Mouse (Mus musculus): ENCODE results near the gene Zbtb37. TPM values are rescaled to one million over a fixed set of nuclear protein-coding genes. Genes with fewer than 3 reads are reported as not detected.

Gene Zbtb37
- polyA plus RNA-seq, 1 experiment from 2014 or later: 10.7 TPM

DNA sequence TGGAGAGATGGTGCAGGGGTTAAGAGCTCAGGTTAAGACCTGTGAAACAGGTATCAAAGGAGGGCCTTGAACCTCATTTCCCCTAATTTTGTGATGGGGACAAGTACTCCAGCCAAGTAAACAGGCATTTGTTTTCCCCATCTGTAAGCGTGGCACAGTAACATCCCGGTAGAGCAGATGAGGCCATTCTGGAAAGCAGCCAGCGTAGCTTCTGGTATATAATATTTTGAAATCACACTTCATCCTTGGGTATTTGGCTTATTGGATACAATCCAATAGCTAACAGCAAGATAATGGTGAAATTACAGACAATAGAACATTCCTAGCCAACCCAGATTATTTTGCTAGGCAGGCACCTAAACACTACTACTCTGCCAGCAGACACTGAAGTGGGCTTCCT, 51.8 kb downstream of the Zbtb37 start:
- Histone ChIP-seq H3K27ac (replicated peaks; ENCODE audit: low read depth, low read length) (no peak overlapping the region), H3K9me3 (replicated peaks; ENCODE audit: control insufficient read depth, low read length) (no peaks in the 10 kb centered on the region), H3K4me2 (ENCODE audit: low read depth, low read length) (no peak overlapping the region), H3K27me3 (ENCODE audit: control insufficient read depth, insufficient read depth, low read length) (no peaks in the 10 kb centered on the region), H3K4me3 (ENCODE audit: low read depth, low read length) (no peak overlapping the region), H3K36me3 (replicated peaks; ENCODE audit: control insufficient read depth, insufficient read depth, low read depth, low read length) (no peaks in the 10 kb centered on the region), H3K9ac (replicated peaks; ENCODE audit: low read length) (no peak overlapping the region), H3K4me1 (ENCODE audit: control insufficient read depth, insufficient read depth, low read length) (no peaks in the 10 kb centered on the region)
- DNase-seq (ENCODE audit: low spot score) (no peak), ATAC-seq (replicated peaks; ENCODE audit: insufficient number of reproducible peaks, low FRiP score, low TSS enrichment, low read depth) (no peak)
- WGBS: 89% methylated on average over 3 of the region's 3 CpGs

DNA sequence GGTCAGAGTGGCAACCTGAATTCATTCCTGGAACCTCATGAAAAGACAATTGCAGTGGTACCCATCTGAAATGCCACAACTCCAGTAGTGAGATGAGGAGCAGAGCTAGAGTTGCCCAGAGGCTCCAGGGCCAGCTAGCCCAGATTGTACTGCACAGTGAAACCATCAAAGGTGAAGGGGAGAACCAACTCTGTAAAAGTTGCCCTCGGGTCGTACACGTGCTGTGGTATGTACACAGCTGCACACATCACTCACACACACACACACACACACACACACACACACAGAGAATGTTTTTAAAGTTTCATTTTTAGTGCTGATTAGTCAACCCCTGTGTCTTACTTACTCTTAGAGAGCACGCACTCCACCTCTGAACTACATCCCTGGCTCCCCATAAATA, 53.3 kb downstream of the Zbtb37 start:
- no peak overlapping the region for H3K9ac ChIP-seq (replicated peaks; ENCODE audit: low read length)
- WGBS: 91% methylated on average over 4 of the region's 4 CpGs
- no peak overlapping the region for H3K27ac ChIP-seq (replicated peaks; ENCODE audit: low read depth, low read length)
- H3K9me3 ChIP-seq (replicated peaks; ENCODE audit: control insufficient read depth, low read length): no peaks in the 10 kb centered on the region
- H3K4me2 ChIP-seq (ENCODE audit: low read depth, low read length): no peak overlapping the region
- ATAC-seq (replicated peaks; ENCODE audit: insufficient number of reproducible peaks, low FRiP score, low TSS enrichment, low read depth): no peak
- H3K36me3 ChIP-seq (replicated peaks; ENCODE audit: control insufficient read depth, insufficient read depth, low read depth, low read length): no peaks in the 10 kb centered on the region
- no peak overlapping the region for H3K4me3 ChIP-seq (ENCODE audit: low read depth, low read length)
- H3K4me1 ChIP-seq (ENCODE audit: control insufficient read depth, insufficient read depth, low read length): no peaks in the 10 kb centered on the region
- H3K27me3 ChIP-seq (ENCODE audit: control insufficient read depth, insufficient read depth, low read length): no peaks in the 10 kb centered on the region
- DNase-seq (ENCODE audit: low spot score): no peak

DNA sequence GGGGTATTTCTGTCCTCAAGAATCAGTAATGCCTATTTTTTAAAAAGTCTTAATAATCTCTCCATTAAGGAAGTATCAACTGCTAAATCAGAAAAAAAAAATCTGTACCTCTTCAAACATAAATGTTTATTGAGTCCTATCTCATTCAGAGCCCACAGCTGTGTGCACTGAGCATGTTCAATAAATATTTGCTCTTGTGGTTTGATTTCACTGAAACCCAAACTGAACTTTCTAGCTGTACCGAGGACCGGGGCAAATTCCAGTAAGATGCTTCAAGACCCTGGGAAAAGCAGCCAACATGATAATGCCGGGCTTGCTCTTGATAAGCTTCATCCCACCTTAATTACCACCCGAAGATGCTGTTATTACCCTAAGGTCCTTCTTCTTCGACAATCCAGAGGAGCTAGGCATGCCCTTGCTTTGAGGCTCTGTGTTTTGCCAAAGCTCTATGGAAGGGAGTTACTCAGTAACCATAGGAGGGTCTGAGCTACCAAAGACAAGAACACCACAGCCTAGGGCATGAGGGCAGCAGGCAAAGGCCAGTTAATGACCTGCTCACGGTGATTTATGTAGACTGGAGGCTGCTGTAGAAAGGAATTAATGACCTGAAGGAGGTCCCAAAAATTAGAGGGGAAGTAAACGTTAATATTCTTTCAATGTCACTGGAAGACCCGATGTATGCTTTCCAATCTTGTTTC, 54.0 kb downstream of the Zbtb37 start:
- ATAC-seq (replicated peaks; ENCODE audit: insufficient number of reproducible peaks, low FRiP score, low TSS enrichment, low read depth) (no peak), DNase-seq (ENCODE audit: low spot score) (no peak)
- Histone ChIP-seq H3K27me3 (ENCODE audit: control insufficient read depth, insufficient read depth, low read length) (no peaks in the 10 kb centered on the region), H3K9ac (replicated peaks; ENCODE audit: low read length) (no peak overlapping the region), H3K4me3 (ENCODE audit: low read depth, low read length) (no peak overlapping the region), H3K4me1 (ENCODE audit: control insufficient read depth, insufficient read depth, low read length) (no peaks in the 10 kb centered on the region), H3K27ac (replicated peaks; ENCODE audit: low read depth, low read length) (no peak overlapping the region), H3K36me3 (replicated peaks; ENCODE audit: control insufficient read depth, insufficient read depth, low read depth, low read length) (no peaks in the 10 kb centered on the region), H3K4me2 (ENCODE audit: low read depth, low read length) (no peak overlapping the region), H3K9me3 (replicated peaks; ENCODE audit: control insufficient read depth, low read length) (no peaks in the 10 kb centered on the region)
- 86% methylated on average over 8 of the region's 8 CpGs for WGBS

DNA sequence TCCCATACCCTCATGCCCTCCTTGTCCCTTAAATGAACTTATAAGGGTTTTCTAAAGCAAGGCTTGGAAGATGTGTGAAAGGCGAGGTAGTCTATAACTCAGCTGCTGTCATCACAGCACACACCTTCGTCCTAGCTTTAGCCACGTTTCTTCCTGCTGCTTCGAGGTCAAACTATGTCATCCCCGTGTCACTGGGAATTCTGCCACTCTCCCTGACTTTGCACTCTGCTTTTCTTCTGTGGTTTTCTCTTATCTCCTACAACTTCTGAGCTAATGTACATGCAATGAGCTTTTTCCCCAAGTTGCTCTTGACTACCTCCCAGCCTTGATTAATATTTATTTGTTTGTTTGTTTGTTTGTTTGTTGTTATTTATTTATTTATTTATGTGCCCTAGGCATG, 54.6 kb downstream of the Zbtb37 start:
- Histone ChIP-seq H3K4me2 (ENCODE audit: low read depth, low read length) (no peak overlapping the region), H3K36me3 (replicated peaks; ENCODE audit: control insufficient read depth, insufficient read depth, low read depth, low read length) (no peaks in the 10 kb centered on the region), H3K4me1 (ENCODE audit: control insufficient read depth, insufficient read depth, low read length) (no peaks in the 10 kb centered on the region), H3K27me3 (ENCODE audit: control insufficient read depth, insufficient read depth, low read length) (no peaks in the 10 kb centered on the region), H3K9me3 (replicated peaks; ENCODE audit: control insufficient read depth, low read length) (no peaks in the 10 kb centered on the region), H3K4me3 (ENCODE audit: low read depth, low read length) (no peak overlapping the region), H3K9ac (replicated peaks; ENCODE audit: low read length) (no peak overlapping the region), H3K27ac (replicated peaks; ENCODE audit: low read depth, low read length) (no peak overlapping the region)
- ATAC-seq (replicated peaks; ENCODE audit: insufficient number of reproducible peaks, low FRiP score, low TSS enrichment, low read depth) (no peak), DNase-seq (ENCODE audit: low spot score) (no peak)
- 81% methylated on average over 5 of the region's 5 CpGs for WGBS

DNA sequence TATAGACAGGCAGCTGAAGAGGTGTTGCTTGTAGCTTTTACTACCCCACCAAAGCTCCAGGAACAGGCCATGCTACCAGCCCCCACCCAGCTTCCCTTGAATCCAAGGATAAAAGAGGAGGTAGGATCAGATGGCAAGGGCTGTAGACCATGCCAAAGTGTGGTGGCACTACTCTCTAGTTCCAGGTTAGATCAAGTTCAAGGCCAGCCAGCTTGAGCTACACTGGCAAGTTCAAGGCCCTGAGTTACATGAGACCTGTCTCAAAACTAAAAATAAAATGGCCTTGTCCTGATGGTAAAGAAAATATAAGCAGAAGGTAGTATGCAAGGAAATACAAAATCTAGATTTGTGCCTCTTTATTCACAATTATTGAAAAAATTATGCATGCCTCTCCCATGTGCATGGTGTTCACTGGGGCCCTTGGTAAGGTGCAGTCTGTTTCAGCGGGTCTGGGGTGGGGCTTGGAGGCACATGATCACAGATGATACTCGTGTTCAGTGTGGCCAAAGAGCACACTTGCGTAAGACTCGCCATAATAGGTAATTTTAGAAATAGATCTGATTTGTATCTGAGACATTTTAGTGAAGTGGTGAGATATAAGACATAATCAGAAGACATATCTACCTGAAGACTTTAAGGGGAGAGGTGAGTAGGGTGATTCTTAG, 56.4 kb downstream of the Zbtb37 start, which contains the start of gene Serpinc1:
Gene Serpinc1 (plus strand): TSS at position 515 of the 665 bp plus-strand sequence.
- no peak for ATAC-seq (replicated peaks; ENCODE audit: insufficient number of reproducible peaks, low FRiP score, low TSS enrichment, low read depth)
- H3K4me2 ChIP-seq (ENCODE audit: low read depth, low read length): no peak within 1 kb of the TSS

DNA sequence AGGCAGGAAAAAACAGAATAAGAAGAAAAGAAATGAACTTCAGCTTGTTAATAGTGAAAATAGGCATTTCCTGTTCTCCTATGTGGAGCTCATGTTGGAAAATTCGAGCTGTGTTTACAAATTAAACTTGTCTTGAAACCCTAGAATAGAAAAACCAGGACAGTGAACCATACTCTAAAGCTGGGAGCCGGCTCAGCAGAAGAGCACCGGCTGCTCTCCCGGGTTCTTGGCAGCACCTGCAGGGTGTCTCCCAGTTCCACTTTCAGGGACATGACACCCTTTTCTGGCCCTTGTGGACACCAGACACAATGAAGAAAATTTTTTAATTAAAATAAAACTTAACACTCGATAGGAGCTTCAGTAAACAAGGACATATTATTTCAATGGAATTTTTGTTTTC, 66.0 kb downstream of the Zbtb37 start:
- H3K9ac ChIP-seq (replicated peaks; ENCODE audit: low read length): no peak overlapping the region
- H3K9me3 ChIP-seq (replicated peaks; ENCODE audit: control insufficient read depth, low read length): no peaks in the 10 kb centered on the region
- DNase-seq (ENCODE audit: low spot score) (no peak), ATAC-seq (replicated peaks; ENCODE audit: insufficient number of reproducible peaks, low FRiP score, low TSS enrichment, low read depth) (no peak)
- no peak overlapping the region for H3K4me2 ChIP-seq (ENCODE audit: low read depth, low read length)
- peaks cover 4% of the 10 kb centered on the region for H3K36me3 ChIP-seq (replicated peaks; ENCODE audit: control insufficient read depth, insufficient read depth, low read depth, low read length)
- no peak overlapping the region for H3K4me3 ChIP-seq (ENCODE audit: low read depth, low read length)
- H3K27ac ChIP-seq (replicated peaks; ENCODE audit: low read depth, low read length): no peak overlapping the region
- WGBS: 86% methylated on average over 5 of the region's 5 CpGs
- no peaks in the 10 kb centered on the region for H3K4me1 ChIP-seq (ENCODE audit: control insufficient read depth, insufficient read depth, low read length)
- H3K27me3 ChIP-seq (ENCODE audit: control insufficient read depth, insufficient read depth, low read length): no peaks in the 10 kb centered on the region

More for the DNA sequence above, 56.4 kb downstream of the Zbtb37 start, which contains the start of gene Serpinc1:
- H3K9ac ChIP-seq (replicated peaks; ENCODE audit: low read length): no peak within 1 kb of the TSS
- H3K4me3 ChIP-seq (ENCODE audit: low read depth, low read length): no peak within 1 kb of the TSS
- H3K36me3 ChIP-seq (replicated peaks; ENCODE audit: control insufficient read depth, insufficient read depth, low read depth, low read length): no peaks in the 10 kb centered on the region
- no peaks in the 10 kb centered on the region for H3K4me1 ChIP-seq (ENCODE audit: control insufficient read depth, insufficient read depth, low read length)
- DNase-seq (ENCODE audit: low spot score): no peak
- H3K27me3 ChIP-seq (ENCODE audit: control insufficient read depth, insufficient read depth, low read length): no peaks in the 10 kb centered on the region
- H3K27ac ChIP-seq (replicated peaks; ENCODE audit: low read depth, low read length): no peak within 1 kb of the TSS
- WGBS: 88% methylated on average over 4 of the region's 4 CpGs
- no peaks in the 10 kb centered on the region for H3K9me3 ChIP-seq (replicated peaks; ENCODE audit: control insufficient read depth, low read length)

DNA sequence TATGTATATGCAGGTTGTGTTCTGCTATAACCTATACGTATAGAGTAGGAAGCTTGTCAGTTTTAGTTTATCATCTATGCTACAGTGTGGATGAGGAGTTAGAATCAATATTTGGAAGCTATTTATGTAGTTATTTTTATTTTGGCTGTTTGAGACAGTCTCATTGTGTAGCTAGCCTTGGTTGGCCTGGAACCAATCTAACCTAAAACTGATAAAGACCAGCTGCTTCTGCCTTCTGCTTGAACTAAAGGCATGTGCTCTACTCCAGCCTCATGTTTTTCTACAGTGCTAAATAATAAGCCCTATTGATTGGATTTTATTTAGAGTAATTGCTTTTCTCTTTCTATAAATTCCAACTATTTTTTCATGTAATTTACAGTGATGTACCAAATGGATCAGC, 67.4 kb downstream of the Zbtb37 start:
- peaks cover 5% of the 10 kb centered on the region for H3K36me3 ChIP-seq (replicated peaks; ENCODE audit: control insufficient read depth, insufficient read depth, low read depth, low read length)

DNA sequence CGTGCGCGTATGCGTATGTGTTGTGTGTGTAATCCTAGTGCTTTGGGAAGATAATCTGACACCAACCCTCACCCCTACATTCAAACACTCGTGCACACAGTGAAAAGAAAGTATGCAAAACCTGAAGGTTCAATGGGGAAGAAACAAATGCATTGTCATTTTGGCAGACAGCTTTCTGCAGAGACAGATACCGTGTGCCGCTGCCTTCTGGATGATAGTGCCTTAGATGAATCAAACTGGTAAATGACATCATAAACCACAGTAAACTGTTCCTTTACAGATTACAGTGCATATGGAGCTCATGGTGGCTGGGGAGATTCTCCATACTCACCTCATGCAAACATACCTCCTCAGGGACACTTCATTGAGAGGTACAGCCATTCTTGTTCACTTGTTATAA, 71.5 kb downstream of the Zbtb37 start:
- no peak overlapping the region for H3K4me3 ChIP-seq (ENCODE audit: low read depth, low read length)
- H3K27me3 ChIP-seq (ENCODE audit: control insufficient read depth, insufficient read depth, low read length): no peaks in the 10 kb centered on the region
- peaks cover 5% of the 10 kb centered on the region for H3K36me3 ChIP-seq (replicated peaks; ENCODE audit: control insufficient read depth, insufficient read depth, low read depth, low read length)
- H3K27ac ChIP-seq (replicated peaks; ENCODE audit: low read depth, low read length): no peak overlapping the region
- DNase-seq (ENCODE audit: low spot score): no peak
- 93% methylated on average over 7 of the region's 7 CpGs for WGBS
- no peaks in the 10 kb centered on the region for H3K9me3 ChIP-seq (replicated peaks; ENCODE audit: control insufficient read depth, low read length)
- no peak overlapping the region for H3K9ac ChIP-seq (replicated peaks; ENCODE audit: low read length)
- ATAC-seq (replicated peaks; ENCODE audit: insufficient number of reproducible peaks, low FRiP score, low TSS enrichment, low read depth): no peak
- no peaks in the 10 kb centered on the region for H3K4me1 ChIP-seq (ENCODE audit: control insufficient read depth, insufficient read depth, low read length)
- H3K4me2 ChIP-seq (ENCODE audit: low read depth, low read length): no peak overlapping the region

More for the DNA sequence above, 67.4 kb downstream of the Zbtb37 start:
- Histone ChIP-seq H3K4me2 (ENCODE audit: low read depth, low read length) (no peak overlapping the region), H3K27me3 (ENCODE audit: control insufficient read depth, insufficient read depth, low read length) (no peaks in the 10 kb centered on the region), H3K27ac (replicated peaks; ENCODE audit: low read depth, low read length) (no peak overlapping the region), H3K4me3 (ENCODE audit: low read depth, low read length) (no peak overlapping the region), H3K9ac (replicated peaks; ENCODE audit: low read length) (no peak overlapping the region), H3K4me1 (ENCODE audit: control insufficient read depth, insufficient read depth, low read length) (no peaks in the 10 kb centered on the region), H3K9me3 (replicated peaks; ENCODE audit: control insufficient read depth, low read length) (no peaks in the 10 kb centered on the region)
- ATAC-seq (replicated peaks; ENCODE audit: insufficient number of reproducible peaks, low FRiP score, low TSS enrichment, low read depth) (no peak), DNase-seq (ENCODE audit: low spot score) (no peak)
- WGBS: 89% methylated on average over 1 of the region's 1 CpGs
